Mouse (Mus musculus): ENCODE measurements around the gene Gm20894.
"Not testable (repeated sequence)": the region's sequence is repeated elsewhere in the genome, so short reads cannot be mapped to it uniquely, and the experiment has no call there.

Gm20894 gene

GRCm38 (mm10) chrY:28271412-28271811 is at the start of gene Gm20894:
Gene Gm20894 (minus strand): TSS chrY:28271512.
- DNase-seq (ENCODE audit: low read depth) = not testable (repeated sequence)

Data from induced T-regulatory cell, adult 2 months (primary cell).